Mouse (Mus musculus): ENCODE results near the gene Nfix.

The Nfix gene

GRCm38 (mm10) chr8:84768343-84769095 lies 31.6 kb downstream of the Nfix start:
- intact Hi-C loops (cut with DNase I) = no loop called here

GRCm38 (mm10) chr8:84767221-84767620 lies 32.9 kb downstream of the Nfix start:
- intact Hi-C loops (cut with DNase I) = no loop called here

DNA sequence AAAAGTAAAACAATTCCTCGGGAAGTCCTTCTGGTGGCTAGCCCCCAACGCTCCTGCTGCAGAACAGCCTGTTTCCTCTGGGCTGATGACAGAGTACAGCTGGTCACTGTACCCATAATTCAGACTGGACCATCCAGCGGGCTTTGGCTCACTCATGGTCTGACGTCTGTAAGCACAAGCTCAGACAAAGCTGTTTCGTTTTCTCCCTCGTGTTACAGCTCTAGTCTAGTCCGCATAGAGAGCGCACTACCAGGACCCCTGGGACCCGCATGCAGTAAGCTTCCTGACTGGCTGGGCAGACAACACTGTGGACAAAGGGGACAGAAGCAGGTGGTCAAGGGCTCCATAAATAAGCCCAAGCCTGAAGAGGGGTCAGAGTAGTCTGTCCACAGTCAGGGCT lies 33.7 kb downstream of the Nfix start:
- intact Hi-C loops (cut with DNase I) = no loop called here

GRCm38 (mm10) chr8:84765629-84766028 lies 34.5 kb downstream of the Nfix start:
- intact Hi-C loops (cut with DNase I) = no loop called here

DNA sequence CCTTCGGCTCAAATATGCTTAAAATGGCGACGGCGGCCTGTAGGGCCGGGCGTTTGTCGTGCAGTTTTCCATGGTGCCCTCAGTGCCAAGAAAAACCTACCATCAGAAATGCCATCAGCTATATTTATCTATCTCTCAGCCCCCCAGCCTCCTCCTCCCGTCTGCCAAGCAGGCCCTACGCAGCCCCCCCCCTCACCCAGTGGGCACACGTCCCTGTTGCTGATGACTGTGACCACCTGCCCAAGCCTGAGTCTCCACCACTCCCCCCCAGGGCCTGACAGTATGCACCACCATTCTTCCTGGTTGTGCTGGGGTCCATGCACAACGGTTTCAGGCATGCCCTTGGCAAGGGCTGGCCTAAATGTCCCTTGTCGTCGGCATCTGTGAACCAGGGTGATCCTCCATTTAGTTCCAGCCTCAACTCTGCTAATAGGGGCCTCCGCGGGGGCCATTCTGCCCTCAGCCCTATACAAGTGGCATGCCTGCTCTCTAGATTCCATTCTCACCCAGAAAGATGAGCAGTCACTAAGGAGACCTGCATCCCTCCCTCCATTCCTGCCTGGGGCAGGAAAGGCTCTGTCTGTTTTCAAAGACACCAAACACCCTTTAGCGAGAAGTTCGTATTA lies 35.2 kb downstream of the Nfix start:
- intact Hi-C loops (cut with DNase I) = no loop called here

GRCm38 (mm10) chr8:84764100-84764499 lies 36.0 kb downstream of the Nfix start:
- intact Hi-C loops (cut with DNase I) = no loop called here

- intact Hi-C loops (cut with DNase I) = no loop called here
Measured at GRCm38 (mm10) chr8:84760901-84761300, 39.2 kb downstream of the Nfix start.

DNA sequence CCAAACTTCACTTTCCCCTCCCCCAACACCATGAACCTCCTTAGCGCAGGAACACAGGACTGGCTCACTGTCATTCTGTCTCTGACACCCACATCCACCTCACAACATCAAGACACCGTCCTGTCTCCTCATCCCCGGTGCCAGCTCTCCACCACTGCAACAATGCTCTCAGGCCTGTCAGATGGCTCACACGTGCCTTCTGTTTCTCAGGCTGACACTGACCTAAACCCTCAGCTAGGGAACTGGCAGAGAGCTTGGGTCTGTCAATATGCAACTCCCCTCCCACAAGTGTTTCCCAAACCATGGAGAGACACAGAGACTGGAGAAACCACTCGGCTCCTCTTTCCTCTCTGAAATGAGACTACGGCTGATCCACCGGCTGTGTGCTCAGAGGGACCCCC lies 39.7 kb downstream of the Nfix start:
- intact Hi-C loops (cut with DNase I) = no loop called here

- intact Hi-C loops (cut with DNase I) = loop anchor here (5.0 kb wide), 1 partner anchor 48 kb away; no protein-coding TSS in a partner anchor
Measured at GRCm38 (mm10) chr8:84759718-84760117, 40.4 kb downstream of the Nfix start.

DNA sequence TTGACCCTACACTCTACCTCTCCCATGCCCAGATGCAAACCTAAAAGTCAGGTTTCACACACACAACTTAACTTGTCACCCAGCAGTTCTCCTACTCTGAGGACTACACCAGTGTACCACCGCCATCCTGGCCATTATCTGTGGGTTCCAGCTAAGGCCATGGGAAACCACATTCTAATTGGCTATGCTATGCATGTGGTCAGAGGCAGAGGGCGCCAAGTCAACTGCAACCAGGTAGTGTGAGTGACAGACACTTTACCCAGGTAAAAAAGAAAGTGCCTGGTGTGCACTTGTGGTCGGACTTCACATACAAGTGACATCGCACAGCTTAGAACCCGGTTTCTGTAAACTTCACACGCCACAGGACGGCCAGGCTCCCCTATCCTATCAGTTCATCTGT lies 41.0 kb downstream of the Nfix start:
- intact Hi-C loops (cut with DNase I) = loop anchor here (5.0 kb wide), 1 partner anchor 48 kb away; no protein-coding TSS in a partner anchor

DNA sequence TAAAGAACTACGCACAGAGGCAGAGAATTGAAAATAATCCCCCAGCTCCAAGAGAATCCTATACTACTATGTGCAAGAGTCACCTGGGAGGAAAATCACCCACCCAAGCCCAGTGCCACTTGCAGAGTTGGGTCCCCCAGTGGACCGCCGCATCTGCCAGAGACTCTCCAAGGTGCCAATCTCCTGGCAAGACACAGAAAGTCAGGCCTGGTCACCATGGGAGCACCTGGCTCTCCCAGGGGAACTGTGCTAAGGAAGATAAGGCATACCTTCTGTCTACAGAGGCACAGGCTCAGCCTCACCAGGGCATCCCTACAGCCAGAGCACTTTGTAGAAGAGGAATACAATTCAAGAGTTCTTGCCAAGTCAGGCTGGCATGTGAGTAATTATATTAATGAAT lies 41.8 kb downstream of the Nfix start:
- intact Hi-C loops (cut with DNase I) = loop anchor here (5.0 kb wide), 1 partner anchor 49 kb away; no protein-coding TSS in a partner anchor

DNA sequence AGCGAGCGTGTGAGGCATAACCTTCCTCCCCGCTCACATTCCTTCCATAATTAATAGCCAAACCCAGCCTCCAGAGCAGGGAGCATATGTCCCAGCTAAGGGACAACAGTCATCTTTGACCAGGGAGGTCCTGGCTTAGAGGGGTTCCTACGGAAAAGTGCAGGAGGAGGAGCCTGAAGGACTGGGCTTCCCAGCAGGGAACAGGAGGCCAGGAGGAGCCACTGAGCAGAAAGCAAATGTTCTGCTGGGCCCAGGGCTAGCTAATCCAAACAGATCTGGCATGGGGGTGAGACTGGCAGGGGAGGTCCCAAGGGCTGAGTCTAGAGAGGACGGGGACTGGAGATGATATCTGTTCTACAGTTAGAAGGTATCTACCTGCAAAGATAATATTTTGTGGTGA lies 42.6 kb downstream of the Nfix start:
- intact Hi-C loops (cut with DNase I) = loop anchor here (5.0 kb wide), 1 partner anchor 50 kb away; no protein-coding TSS in a partner anchor

- intact Hi-C loops (cut with DNase I) = no loop called here
Measured at GRCm38 (mm10) chr8:84752734-84753582, 47.2 kb downstream of the Nfix start.

DNA sequence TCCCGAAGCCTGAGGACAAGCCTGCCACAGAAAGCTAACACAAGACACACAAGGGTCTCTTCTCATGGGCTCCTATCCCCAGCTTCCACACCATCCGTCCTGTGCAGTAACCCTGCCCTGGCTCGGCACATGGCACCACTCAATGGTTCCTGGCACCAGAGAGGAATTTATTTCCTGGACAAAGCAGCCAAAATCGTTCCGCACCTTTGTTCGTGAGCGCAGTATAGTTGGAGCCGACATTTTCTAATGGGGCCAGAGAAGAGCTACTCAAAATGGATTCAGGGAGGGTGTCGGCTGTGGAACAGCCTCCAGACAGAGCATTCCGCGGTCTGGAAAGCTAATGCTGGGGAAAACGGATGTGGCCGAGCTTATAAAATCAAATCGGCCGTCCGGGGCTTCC lies 50.6 kb downstream of the Nfix start:
- intact Hi-C loops (cut with DNase I) = no loop called here

DNA sequence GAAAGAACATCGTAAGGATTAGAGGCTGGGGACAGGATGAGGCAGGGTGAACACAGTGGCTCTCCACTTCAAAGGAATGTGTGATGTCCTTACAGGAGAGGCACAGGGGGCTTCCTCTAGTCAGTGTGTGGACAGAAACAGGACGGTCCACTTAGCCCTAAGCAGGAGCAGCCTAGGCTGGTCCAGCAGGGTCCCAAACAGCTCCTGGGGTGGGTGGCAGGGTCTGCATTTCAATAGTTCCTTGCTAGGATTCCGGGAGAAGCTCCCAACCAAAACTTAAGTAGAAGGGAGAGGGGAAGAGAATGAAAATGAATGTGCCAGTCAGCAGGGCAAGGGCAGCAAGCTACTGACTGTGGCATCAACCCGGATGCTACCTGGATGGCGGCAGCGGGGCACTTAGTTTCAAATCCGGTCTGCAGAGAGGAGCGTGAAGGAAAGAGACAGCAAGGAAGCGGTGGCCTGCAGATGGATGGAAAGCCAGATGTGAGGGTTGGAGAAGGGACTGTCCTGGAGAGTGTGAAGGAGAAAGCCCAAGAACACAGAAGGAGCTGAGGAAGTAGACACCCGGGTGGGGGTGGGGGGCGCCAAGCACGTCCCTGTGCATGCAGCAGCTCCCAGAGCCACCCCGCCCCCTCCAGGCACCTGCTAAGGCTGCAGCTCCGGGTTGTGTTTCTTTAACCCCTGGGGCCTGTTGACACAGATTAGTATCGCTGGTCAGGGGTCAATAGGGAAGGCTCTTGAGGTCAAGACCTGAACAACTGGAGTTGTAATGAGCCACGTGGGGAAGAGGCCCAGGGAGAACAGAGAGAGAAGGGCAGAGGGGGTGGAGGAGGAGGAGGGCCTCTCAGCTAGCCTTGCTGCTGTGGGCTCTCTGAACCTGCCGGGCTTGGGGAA lies 54.9 kb downstream of the Nfix start:
- intact Hi-C loops (cut with DNase I) = no loop called here

- intact Hi-C loops (cut with DNase I) = no loop called here
Measured at GRCm38 (mm10) chr8:84743517-84744420, 56.4 kb downstream of the Nfix start.

- intact Hi-C loops (cut with DNase I) = no loop called here
Measured at GRCm38 (mm10) chr8:84743054-84743415, 57.1 kb downstream of the Nfix start.

DNA sequence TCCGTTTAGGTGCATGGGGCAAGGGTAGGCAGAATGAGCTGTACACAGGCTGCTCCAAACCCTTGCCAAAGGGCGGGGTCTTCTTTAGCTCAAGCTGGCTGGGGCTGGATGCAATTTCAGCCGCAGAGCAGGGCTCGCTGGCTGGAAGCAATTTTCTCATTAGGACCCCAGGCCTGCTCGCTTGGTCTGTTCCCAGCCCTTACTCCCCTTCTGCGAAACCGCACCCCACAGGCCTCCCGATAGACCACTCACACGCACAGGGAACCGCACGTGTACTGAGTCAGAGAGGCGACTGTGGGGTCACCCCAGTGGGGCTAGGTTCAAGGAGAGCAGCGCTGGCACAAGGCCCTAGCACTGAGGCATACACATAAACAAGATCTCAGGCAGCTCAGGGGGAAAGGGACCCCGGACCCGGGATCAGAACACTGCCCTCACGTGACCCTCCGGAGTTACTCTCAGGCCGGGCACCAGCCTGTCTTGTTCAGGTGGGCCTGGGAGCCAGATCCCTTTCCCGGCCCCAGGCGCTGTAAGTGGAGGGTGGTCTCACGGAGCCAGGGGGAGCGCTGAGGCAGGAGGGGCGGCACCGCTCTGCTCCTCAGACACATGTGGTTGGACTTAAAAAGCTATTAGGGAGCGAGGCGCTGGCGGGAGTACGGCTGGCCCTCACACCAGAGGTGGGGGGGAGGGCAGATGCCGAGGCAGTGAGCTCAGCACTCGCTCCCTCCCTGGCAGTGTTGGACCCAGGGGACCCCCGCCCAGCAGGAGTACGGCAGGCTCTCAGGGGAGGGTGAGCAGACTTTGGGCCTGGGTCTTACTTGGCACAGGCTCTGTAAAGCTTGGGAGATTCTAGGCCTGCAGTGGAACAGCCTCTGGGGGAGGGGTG lies 57.7 kb downstream of the Nfix start:
- intact Hi-C loops (cut with DNase I) = no loop called here

Data from adrenal gland (tissue).